Mouse (Mus musculus) MEL-GATA-1-ER (cell line): ENCODE measurements around the gene Txnrd3.

ENCODE experiments used
- DNase-seq: peaks from one replicate; pipeline ENCODE4 v3.0.0-alpha.2; 2012; ENCODE audit warnings: low read depth; ENCODE audit errors: extremely low read depth

Gene Txnrd3

GRCm38 (mm10) chr6:89643798-89644270 is at the start of gene Txnrd3:
Gene Txnrd3 (plus strand): TSS chr6:89643988.
- peak; percentile 47 for DNase-seq

DNA sequence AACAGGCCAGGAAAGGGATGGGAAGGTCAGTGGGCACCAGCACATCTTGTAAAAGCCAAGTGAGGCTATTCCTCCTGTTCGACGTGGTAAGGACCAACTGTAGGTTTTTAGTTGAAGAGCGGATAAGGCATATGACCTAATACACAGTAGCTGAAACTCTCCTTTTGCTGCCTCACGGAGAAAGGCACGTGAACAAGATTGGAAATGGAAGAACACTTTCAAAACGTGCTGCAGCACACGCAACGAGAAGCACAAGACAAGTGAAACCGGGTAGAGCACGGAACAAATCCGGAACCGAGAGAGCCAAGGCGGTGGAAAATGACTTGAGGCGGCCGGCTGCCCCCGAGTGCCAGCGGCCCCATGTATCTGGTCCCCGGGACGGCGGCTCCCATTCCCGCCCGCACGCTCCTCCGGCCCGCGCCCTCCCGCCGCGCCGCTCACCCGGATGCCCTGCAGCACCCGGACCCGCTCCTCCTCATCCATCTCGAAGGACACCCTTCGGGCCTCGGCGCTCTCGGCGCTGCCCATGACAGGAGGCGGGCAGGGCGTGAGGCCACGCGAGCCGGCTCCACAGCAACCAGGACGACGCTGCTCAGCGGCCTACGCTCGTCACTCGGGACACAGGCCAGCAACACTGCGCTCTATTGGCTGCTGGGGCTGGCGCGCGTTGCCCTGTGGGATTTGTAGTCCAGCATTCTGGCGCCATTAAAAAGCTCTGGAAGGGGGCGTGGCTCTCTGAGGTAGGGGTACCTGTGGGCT is 48.6 kb upstream of the Txnrd3 start, which contains the start of gene Chchd6:
TSS of gene Chchd6 (minus strand) at position 635 of the 759 bp plus-strand sequence.
- peak; percentile 82 for DNase-seq

GRCm38 (mm10) chr6:89595777-89596146 is 48.0 kb upstream of the Txnrd3 start:
- DNase-seq = no peak

DNA sequence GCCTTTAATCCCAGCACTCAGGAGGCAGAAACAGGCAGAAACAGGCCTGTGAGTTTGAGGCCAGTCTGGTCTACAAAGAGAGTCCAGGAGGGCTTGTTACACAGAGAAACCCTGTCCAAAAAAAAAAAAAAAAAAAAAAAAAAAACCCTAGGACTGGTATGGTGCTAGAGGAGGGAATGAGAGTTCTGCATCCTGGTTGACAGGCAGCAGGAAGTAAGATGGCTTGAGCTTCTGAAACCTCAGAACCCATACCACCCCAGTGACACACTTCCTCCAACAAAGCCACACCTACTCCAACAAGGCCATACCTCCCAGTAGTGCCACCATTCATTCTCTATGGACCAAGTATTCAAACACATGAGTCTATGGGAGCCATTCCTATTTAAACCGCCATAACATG is 47.3 kb upstream of the Txnrd3 start:
- peak; percentile 8 for DNase-seq

GRCm38 (mm10) chr6:89606096-89606495 is 37.7 kb upstream of the Txnrd3 start:
- DNase-seq = no peak

- DNase-seq = no peak
Observed at GRCm38 (mm10) chr6:89607999-89608398, 35.8 kb upstream of the Txnrd3 start.

- no peak for DNase-seq
Observed at GRCm38 (mm10) chr6:89613336-89614106, 30.3 kb upstream of the Txnrd3 start.

- DNase-seq = no peak
Observed at GRCm38 (mm10) chr6:89614107-89614471, 29.7 kb upstream of the Txnrd3 start.

DNA sequence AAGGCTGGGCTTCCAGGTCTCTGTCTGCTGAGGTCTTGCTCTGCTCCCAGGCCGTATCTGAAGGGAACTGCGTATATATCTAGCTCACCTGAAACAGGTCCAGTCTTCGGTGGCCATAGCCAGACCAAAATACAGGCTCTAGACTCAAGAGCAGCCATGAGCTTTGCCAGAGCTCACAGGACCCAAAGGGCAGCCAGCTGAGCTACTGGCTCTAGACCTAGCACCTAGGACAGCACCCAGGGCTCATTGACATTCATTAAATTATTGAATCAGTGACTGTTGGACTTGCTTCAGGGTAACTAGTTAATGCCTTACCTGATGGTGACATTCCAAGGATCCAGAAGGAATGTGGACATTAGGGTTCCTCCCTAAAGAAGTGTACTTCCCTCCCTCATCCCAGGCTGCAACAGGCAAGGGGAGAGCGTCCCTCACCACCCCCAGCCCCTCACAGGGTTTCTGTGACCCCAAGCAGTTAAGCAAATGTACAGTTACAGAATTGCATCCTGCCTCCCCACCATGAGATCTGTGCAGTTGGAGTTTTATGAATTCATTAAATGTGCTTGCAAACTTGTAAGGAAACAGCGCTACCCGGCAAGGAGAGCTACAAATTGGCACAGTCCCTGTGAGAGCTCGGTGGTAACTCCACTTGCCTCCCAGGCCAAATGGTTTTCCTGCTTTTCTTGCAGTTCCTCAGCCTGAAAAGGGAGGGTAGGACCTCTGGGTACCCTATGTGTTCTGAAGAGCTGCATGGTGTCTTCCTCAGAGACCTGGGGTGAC is 29.0 kb upstream of the Txnrd3 start:
- no peak for DNase-seq

- no peak for DNase-seq
Observed at GRCm38 (mm10) chr6:89615373-89615755, 28.4 kb upstream of the Txnrd3 start.

GRCm38 (mm10) chr6:89622647-89623046 is 21.1 kb upstream of the Txnrd3 start:
- no peak for DNase-seq

DNA sequence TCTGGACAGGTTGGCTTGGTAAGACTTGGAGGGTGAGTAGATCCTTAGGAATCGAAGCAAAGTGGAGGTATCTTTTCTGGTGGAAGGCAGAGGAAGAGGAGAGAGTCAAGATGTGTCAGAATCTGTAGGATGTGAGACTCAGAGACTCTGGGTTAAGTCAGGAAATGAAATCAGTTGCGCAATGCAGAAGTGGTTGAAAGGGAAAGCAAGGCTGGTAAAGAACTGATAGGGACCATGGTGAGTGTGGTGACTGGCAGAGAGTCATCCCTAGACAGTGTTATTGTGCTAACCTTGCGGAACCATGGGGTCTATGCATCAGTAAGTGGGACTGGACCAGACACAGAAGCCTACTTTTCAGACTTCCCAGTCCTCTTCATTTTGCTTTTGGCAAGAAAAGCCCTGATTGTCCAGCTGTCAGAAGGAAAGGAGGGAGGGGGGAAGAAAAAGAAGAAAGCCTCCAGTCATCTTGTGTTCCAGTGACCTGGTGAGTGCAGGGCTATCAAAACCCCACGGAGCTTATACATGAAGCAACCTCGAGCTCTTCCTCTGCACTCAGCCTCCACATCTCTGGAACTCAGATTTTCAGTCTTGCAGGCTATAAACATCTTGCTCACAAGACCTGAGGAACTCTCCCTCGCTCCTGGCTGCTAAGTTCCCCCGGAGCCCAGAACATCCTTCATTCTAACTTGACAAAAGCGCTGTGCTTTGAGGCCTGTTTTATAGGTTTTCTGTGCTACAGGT is 15.6 kb upstream of the Txnrd3 start:
- DNase-seq = no peak

GRCm38 (mm10) chr6:89631809-89632562 is 11.8 kb upstream of the Txnrd3 start:
- DNase-seq = peak; percentile 59

GRCm38 (mm10) chr6:89633115-89633514 is 10.7 kb upstream of the Txnrd3 start:
- no peak for DNase-seq

GRCm38 (mm10) chr6:89634400-89634799 is 9.4 kb upstream of the Txnrd3 start:
- no peak for DNase-seq

GRCm38 (mm10) chr6:89637977-89638376 is 5.8 kb upstream of the Txnrd3 start:
- DNase-seq = no peak

DNA sequence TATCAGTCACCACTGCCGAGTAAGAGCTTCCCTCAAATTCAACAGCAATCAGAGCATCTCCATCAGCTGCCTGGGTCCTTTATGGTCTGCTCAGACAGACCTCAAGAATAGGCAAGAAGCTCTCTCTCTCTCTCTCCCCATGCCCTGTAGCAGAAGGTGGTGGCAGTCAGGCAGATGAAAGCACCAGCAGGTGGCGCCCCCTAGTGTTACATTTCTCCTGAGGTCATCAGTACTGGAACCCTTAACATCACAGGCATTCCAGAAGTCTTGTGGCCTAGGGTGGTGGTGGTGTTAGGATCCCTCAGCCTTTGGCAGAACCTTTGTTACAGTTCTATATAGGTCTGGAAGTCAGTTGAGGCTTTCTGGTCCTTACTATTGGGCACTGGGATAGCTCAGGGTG is 4.8 kb upstream of the Txnrd3 start:
- DNase-seq = peak; percentile 39

GRCm38 (mm10) chr6:89644271-89645075 is 685 bp downstream of the Txnrd3 start:
- peak; percentile 88 for DNase-seq

DNA sequence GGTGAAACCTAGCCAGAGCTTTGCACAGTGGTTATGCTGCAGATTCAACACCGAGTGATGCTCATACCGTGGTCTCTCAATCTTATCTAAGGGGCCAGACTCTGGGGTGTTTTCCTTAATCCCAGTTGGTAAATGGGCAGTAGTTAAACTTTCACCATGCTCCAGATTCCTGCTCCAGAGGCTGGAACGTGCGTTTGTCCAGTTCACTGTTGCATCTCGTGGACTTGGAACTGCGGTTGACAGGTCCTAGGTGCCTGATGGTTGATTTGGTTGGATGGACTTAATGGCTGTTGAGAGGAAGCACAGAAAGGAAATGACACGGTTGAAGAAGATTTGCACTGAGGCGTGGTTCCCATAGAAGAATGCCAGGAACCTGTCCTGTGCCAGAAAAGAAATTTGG is 6.1 kb downstream of the Txnrd3 start:
- no peak for DNase-seq

- no peak for DNase-seq
Observed at GRCm38 (mm10) chr6:89651770-89652169, 8.0 kb downstream of the Txnrd3 start.
